Mouse (Mus musculus): ENCODE data around the gene Gfm1. TPM values are rescaled to one million over a fixed set of nuclear protein-coding genes. Genes with fewer than 3 reads are reported as not detected.

Gene Gfm1
- polyA plus RNA-seq, 1 experiment from 2014 or later: 63.3 TPM

GRCm38 (mm10) chr3:67505286-67505685 lies 75.4 kb downstream of the Gfm1 start:
- Histone ChIP-seq H3K27me3 (ENCODE audit: control insufficient read depth, insufficient read depth, low read length) (no peaks in the 10 kb centered on the region), H3K27ac (ENCODE audit: low read depth, low read length) (no peak overlapping the region), H3K4me1 (ENCODE audit: control insufficient read depth, insufficient read depth, low read length) (no peaks in the 10 kb centered on the region), H3K36me3 (ENCODE audit: control insufficient read depth, insufficient read depth, low read length) (no peaks in the 10 kb centered on the region), H3K9me3 (ENCODE audit: control insufficient read depth, low read length) (no peaks in the 10 kb centered on the region), H3K4me2 (replicated peaks; ENCODE audit: low read depth, low read length) (no peak overlapping the region), H3K9ac (ENCODE audit: low read depth, low read length) (no peak overlapping the region), H3K4me3 (ENCODE audit: low read length) (no peak overlapping the region)
- 79% methylated on average over 2 of the region's 2 CpGs for whole genome bisulfite sequencing
- ATAC-seq (ENCODE audit: low FRiP score, low TSS enrichment): no peak

DNA sequence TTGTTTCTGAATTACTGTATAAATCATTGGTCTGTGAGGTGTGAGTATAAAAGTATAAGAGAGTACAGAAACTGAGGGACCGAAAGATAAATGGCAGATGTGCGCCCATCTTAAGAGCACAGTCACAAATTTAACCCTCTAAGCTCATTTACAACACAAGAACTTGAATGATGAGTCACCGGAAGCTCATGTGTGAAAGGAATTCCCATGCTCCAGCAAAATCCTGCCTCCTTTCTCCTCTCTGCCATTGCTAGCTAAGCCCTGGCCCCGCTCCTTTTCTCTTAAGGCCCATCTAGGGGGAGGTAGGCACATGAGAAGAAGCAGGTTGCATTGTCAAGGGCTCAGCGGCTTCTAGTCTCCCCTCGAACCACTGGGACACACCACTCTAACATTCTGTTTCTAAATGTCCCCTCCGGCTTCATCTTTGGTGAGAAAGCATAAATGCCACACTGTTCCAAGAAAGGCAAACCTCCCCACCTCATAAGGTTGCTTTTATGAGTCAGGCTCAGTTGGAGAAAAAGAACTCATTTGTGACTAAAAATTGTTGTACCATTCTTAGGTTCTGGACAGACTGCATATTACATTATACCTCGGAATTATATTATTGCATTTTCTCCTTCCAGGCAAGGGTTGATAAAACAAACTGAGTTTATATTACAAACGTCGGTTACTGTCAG lies 78.5 kb downstream of the Gfm1 start:
- no peak overlapping the region for H3K4me3 ChIP-seq (ENCODE audit: low read length)
- no peaks in the 10 kb centered on the region for H3K9me3 ChIP-seq (ENCODE audit: control insufficient read depth, low read length)
- H3K36me3 ChIP-seq (ENCODE audit: control insufficient read depth, insufficient read depth, low read length): no peaks in the 10 kb centered on the region
- no peaks in the 10 kb centered on the region for H3K4me1 ChIP-seq (ENCODE audit: control insufficient read depth, insufficient read depth, low read length)
- no peak overlapping the region for H3K4me2 ChIP-seq (replicated peaks; ENCODE audit: low read depth, low read length)
- WGBS: 88% methylated on average over 10 of the region's 10 CpGs
- H3K9ac ChIP-seq (ENCODE audit: low read depth, low read length): no peak overlapping the region
- no peaks in the 10 kb centered on the region for H3K27me3 ChIP-seq (ENCODE audit: control insufficient read depth, insufficient read depth, low read length)
- no peak for ATAC-seq (ENCODE audit: low FRiP score, low TSS enrichment)
- H3K27ac ChIP-seq (ENCODE audit: low read depth, low read length): no peak overlapping the region

DNA sequence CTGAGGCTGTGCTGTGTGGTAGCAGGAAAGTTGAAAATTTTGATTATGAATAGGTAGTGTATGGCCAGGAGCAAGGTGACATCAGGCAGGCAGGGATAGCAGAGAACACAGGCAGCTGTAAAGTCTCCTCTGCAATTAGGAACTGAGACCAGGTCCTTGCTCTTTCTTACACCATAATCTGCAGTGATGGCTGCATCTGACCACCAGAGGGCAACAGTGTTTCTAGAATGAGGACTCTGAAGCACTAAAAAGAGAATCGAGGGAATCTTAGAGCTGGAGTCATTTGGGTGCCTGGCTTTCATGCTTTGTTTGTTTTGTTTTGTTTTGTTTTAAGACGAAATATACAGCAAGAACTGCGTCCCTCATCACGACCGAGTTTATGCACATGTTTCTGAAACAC lies 82.9 kb downstream of the Gfm1 start:
- ATAC-seq (ENCODE audit: low FRiP score, low TSS enrichment): no peak; the same call in 1 of the 2 replicates
- H3K9me3 ChIP-seq (ENCODE audit: control insufficient read depth, low read length): no peaks in the 10 kb centered on the region
- H3K4me1 ChIP-seq (ENCODE audit: control insufficient read depth, insufficient read depth, low read length): 0 out of 2 replicates have a peak, but pooled peaks cover 3% of the 10 kb centered on the region
- no peak overlapping the region for H3K9ac ChIP-seq (ENCODE audit: low read depth, low read length)
- H3K27me3 ChIP-seq (ENCODE audit: control insufficient read depth, insufficient read depth, low read length): peaks cover 24% of the 10 kb centered on the region
- H3K27ac ChIP-seq (ENCODE audit: low read depth, low read length): no peak overlapping the region
- H3K36me3 ChIP-seq (ENCODE audit: control insufficient read depth, insufficient read depth, low read length): no peaks in the 10 kb centered on the region
- 5% methylated on average over 5 of the region's 5 CpGs for WGBS
- no peak overlapping the region for H3K4me3 ChIP-seq (ENCODE audit: low read length)
- no peak overlapping the region for H3K4me2 ChIP-seq (replicated peaks; ENCODE audit: low read depth, low read length)

DNA sequence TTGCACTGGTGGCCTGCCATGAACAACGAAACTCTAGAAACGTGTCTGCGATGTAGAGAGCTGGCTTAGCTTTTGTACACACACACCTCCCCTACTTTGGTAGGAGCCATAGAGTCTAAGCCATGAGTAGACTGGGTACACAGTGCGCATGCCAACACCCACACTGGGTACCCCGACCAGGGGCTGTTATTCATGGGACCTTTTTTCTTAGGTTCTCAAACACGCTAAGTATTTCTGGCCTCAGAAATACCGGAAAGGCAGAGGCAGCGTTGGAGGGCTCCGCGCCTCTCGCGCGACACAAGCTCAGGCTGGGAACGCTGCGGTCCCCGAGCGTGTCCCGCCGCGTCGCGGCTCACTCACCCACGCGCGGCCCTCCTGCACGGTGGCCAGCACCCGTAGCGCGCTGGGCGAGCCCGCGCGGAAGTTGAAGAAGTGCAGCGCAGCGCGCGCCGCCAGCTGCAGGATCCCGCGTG lies 84.9 kb downstream of the Gfm1 start:
- peak; percentile 53; the same call in 1 of the 2 replicates for ATAC-seq (ENCODE audit: low FRiP score, low TSS enrichment)
- H3K4me2 ChIP-seq (replicated peaks; ENCODE audit: low read depth, low read length): peak overlapping the region; percentile 100
- H3K9ac ChIP-seq (ENCODE audit: low read depth, low read length): peak overlapping the region; percentile 62
- no peaks in the 10 kb centered on the region for H3K9me3 ChIP-seq (ENCODE audit: control insufficient read depth, low read length)
- H3K27me3 ChIP-seq (ENCODE audit: control insufficient read depth, insufficient read depth, low read length): peaks cover 24% of the 10 kb centered on the region
- 0 out of 2 replicates have a peak, but pooled peaks cover 3% of the 10 kb centered on the region for H3K4me1 ChIP-seq (ENCODE audit: control insufficient read depth, insufficient read depth, low read length)
- H3K27ac ChIP-seq (ENCODE audit: low read depth, low read length): no peak overlapping the region
- peak overlapping the region; percentile 61 for H3K4me3 ChIP-seq (ENCODE audit: low read length)
- 5% methylated on average over 40 of the region's 40 CpGs for WGBS
- H3K36me3 ChIP-seq (ENCODE audit: control insufficient read depth, insufficient read depth, low read length): no peaks in the 10 kb centered on the region

- 0 out of 2 replicates have a peak, but pooled peaks cover 3% of the 10 kb centered on the region for H3K4me1 ChIP-seq (ENCODE audit: control insufficient read depth, insufficient read depth, low read length)
- peak within 1 kb of the TSS; percentile 62 for H3K9ac ChIP-seq (ENCODE audit: low read depth, low read length)
- no peaks in the 10 kb centered on the region for H3K36me3 ChIP-seq (ENCODE audit: control insufficient read depth, insufficient read depth, low read length)
- WGBS: 3% methylated on average over 32 of the region's 38 CpGs
- peak within 1 kb of the TSS; percentile 61 for H3K4me3 ChIP-seq (ENCODE audit: low read length)
- no peaks in the 10 kb centered on the region for H3K9me3 ChIP-seq (ENCODE audit: control insufficient read depth, low read length)
- H3K4me2 ChIP-seq (replicated peaks; ENCODE audit: low read depth, low read length): peak within 1 kb of the TSS; percentile 100
- peaks cover 24% of the 10 kb centered on the region for H3K27me3 ChIP-seq (ENCODE audit: control insufficient read depth, insufficient read depth, low read length)
- ATAC-seq (ENCODE audit: low FRiP score, low TSS enrichment): peak; percentile 59
- no peak within 1 kb of the TSS for H3K27ac ChIP-seq (ENCODE audit: low read depth, low read length)
These were observed 85.4 kb downstream of the Gfm1 start, which contains the start of gene Rarres1 for GRCm38 (mm10) chr3:67515274-67515801. Gene Rarres1, minus strand, starts transcription at chr3:67515523.

DNA sequence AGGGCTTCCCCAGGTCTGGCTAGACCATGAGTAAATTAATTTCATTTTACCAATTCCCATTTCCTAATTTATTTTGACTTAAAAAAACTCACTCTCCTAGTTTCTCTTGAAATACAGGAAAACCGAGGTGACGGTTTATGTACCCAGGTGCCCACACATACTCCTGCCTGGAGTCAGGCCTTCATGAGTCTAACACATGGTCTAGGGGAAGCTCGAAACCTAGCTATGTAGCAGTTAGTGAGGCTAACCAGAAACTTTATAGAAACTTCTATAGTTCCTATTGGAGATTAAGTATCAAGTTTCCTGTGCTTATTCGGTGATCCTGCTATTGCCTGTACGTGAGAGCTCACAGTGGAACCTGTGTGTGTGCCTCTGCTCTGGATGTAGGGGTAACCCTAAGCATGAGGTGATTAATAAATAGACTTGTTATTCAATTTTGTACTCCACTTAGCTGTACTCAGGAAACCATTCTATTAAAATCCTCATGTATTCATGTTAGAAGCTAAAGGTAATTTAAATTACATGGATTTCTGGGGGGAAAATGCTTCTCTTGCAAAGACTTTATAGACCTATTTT lies 90.8 kb downstream of the Gfm1 start:
- WGBS: 91% methylated on average over 5 of the region's 5 CpGs
- H3K9ac ChIP-seq (ENCODE audit: low read depth, low read length): no peak overlapping the region
- no peaks in the 10 kb centered on the region for H3K4me1 ChIP-seq (ENCODE audit: control insufficient read depth, insufficient read depth, low read length)
- H3K4me3 ChIP-seq (ENCODE audit: low read length): no peak overlapping the region
- no peak overlapping the region for H3K4me2 ChIP-seq (replicated peaks; ENCODE audit: low read depth, low read length)
- H3K27me3 ChIP-seq (ENCODE audit: control insufficient read depth, insufficient read depth, low read length): peaks cover 11% of the 10 kb centered on the region
- H3K36me3 ChIP-seq (ENCODE audit: control insufficient read depth, insufficient read depth, low read length): no peaks in the 10 kb centered on the region
- no peak overlapping the region for H3K27ac ChIP-seq (ENCODE audit: low read depth, low read length)
- no peaks in the 10 kb centered on the region for H3K9me3 ChIP-seq (ENCODE audit: control insufficient read depth, low read length)
- no peak for ATAC-seq (ENCODE audit: low FRiP score, low TSS enrichment)

- Histone ChIP-seq H3K4me2 (replicated peaks; ENCODE audit: low read depth, low read length) (no peak overlapping the region), H3K4me1 (ENCODE audit: control insufficient read depth, insufficient read depth, low read length) (no peaks in the 10 kb centered on the region), H3K27ac (ENCODE audit: low read depth, low read length) (no peak overlapping the region), H3K9me3 (ENCODE audit: control insufficient read depth, low read length) (no peaks in the 10 kb centered on the region), H3K4me3 (ENCODE audit: low read length) (no peak overlapping the region), H3K36me3 (ENCODE audit: control insufficient read depth, insufficient read depth, low read length) (no peaks in the 10 kb centered on the region), H3K27me3 (ENCODE audit: control insufficient read depth, insufficient read depth, low read length) (no peaks in the 10 kb centered on the region), H3K9ac (ENCODE audit: low read depth, low read length) (no peak overlapping the region)
- ATAC-seq (ENCODE audit: low FRiP score, low TSS enrichment): no peak
- WGBS: 82% methylated on average over 8 of the region's 8 CpGs
These were observed 92.8 kb downstream of the Gfm1 start for GRCm38 (mm10) chr3:67522709-67523108.

DNA sequence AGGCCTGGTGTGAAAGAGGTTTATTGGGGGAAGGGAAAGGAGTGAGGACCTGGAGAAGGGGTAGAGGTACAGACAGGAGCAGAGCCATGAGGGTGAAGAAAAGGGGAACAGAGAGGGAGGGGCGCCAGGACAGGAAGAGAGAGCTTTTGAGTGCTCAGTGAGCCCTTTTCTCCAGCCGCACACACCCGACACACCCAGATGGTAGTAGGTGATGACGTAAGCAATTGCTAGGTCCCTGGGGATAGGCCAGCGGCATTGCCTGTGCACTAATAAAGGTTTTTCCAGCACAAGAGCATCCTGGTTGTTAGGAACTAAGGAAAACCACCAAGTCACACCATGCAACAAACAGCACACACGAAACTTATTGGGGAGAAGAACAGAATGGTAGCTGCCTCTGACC lies 94.9 kb downstream of the Gfm1 start:
- WGBS: 77% methylated on average over 6 of the region's 6 CpGs

More for the DNA sequence above, 94.9 kb downstream of the Gfm1 start:
- Histone ChIP-seq H3K4me3 (ENCODE audit: low read length) (no peak overlapping the region), H3K4me2 (replicated peaks; ENCODE audit: low read depth, low read length) (no peak overlapping the region), H3K9me3 (ENCODE audit: control insufficient read depth, low read length) (no peaks in the 10 kb centered on the region), H3K9ac (ENCODE audit: low read depth, low read length) (no peak overlapping the region), H3K4me1 (ENCODE audit: control insufficient read depth, insufficient read depth, low read length) (no peaks in the 10 kb centered on the region), H3K27ac (ENCODE audit: low read depth, low read length) (no peak overlapping the region), H3K36me3 (ENCODE audit: control insufficient read depth, insufficient read depth, low read length) (no peaks in the 10 kb centered on the region), H3K27me3 (ENCODE audit: control insufficient read depth, insufficient read depth, low read length) (no peaks in the 10 kb centered on the region)
- no peak for ATAC-seq (ENCODE audit: low FRiP score, low TSS enrichment)

Measured in kidney, embryonic 14.5 days (tissue).